Mouse (Mus musculus): ENCODE data around the gene Mcf2l.

- TF ChIP-seq CTCF (IDR thresholded peaks at IDR 0.05; ENCODE audit: low read depth) (no peak), EP300 (IDR thresholded peaks at IDR 0.05; ENCODE audit: low read depth) (no peak)
Measured at GRCm38 (mm10) chr8:12999793-13000192, 126.2 kb downstream of the Mcf2l start.

Measured in heart, postnatal 0 days (tissue).